Mouse (Mus musculus): ENCODE data around the gene Igdcc3. TPM values are rescaled to one million over a fixed set of nuclear protein-coding genes. Genes with fewer than 3 reads are reported as not detected.

Gene Igdcc3
- polyA plus RNA-seq, 1 experiment from 2014 or later, result 0.08 TPM

DNA sequence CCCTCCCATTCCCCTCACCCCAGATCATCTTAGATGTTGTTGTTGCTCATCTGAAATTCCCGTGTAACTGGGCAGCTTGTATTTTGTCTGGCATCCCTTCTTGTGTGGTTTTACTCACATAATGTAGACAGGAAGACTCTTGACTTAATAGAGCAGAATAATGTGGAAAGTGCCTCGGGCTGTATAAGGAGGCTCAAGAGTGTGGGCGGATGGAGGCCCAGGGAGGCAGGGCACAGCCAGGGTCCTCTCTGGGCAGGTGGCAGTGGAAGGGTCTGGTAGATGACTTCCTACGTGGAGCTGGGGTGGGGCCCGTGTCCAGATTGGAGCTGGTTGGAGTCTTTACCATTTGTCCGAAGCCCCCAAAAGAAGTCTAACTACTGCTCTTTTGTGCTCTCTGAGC, 82.9 kb downstream of the Igdcc3 start:
- Histone ChIP-seq H3K4me2 (no peak overlapping the region), H3K9ac (no peak overlapping the region), H3K36me3 (replicated peaks) (peaks cover 10% of the 10 kb centered on the region), H3K4me3 (replicated peaks) (no peak overlapping the region), H3K9me3 (replicated peaks) (no peaks in the 10 kb centered on the region), H3K27ac (replicated peaks) (no peak overlapping the region), H3K4me1 (replicated peaks) (peaks cover 32% of the 10 kb centered on the region), H3K27me3 (no peaks in the 10 kb centered on the region)
- 75% methylated on average over 6 of the region's 6 CpGs for WGBS (ENCODE audit: insufficient replicate concordance)
- no peak for ATAC-seq (ENCODE audit: insufficient read depth)

DNA sequence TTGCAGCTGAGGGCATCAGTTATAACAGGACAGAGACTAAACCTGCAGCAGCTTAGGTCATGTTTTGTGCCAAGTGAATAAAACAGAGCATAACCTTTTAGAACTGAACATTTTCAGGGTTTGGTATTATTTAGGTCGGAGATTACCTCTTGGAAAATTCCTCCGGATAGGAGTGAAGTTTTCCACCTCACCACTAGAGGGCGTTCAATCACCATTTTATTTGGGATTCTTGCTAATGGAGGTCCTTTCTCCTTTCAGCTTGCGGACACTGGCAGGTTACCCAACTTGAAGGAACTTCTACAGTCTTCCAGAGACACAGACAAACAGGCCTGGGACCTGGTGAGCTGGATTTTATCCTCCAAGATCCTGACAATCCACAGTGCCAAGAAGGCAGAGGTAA, 84.8 kb downstream of the Igdcc3 start:
- peaks cover 23% of the 10 kb centered on the region for H3K36me3 ChIP-seq (replicated peaks)
- H3K9me3 ChIP-seq (replicated peaks), result no peaks in the 10 kb centered on the region
- no peak overlapping the region for H3K9ac ChIP-seq
- ATAC-seq (ENCODE audit: insufficient read depth), result no peak
- no peak overlapping the region for H3K4me3 ChIP-seq (replicated peaks)
- H3K27me3 ChIP-seq, result no peaks in the 10 kb centered on the region
- H3K4me2 ChIP-seq, result no peak overlapping the region
- peaks cover 17% of the 10 kb centered on the region for H3K4me1 ChIP-seq (replicated peaks)
- H3K27ac ChIP-seq (replicated peaks), result no peak overlapping the region
- 31% methylated on average over 4 of the region's 4 CpGs for WGBS (ENCODE audit: insufficient replicate concordance)

DNA sequence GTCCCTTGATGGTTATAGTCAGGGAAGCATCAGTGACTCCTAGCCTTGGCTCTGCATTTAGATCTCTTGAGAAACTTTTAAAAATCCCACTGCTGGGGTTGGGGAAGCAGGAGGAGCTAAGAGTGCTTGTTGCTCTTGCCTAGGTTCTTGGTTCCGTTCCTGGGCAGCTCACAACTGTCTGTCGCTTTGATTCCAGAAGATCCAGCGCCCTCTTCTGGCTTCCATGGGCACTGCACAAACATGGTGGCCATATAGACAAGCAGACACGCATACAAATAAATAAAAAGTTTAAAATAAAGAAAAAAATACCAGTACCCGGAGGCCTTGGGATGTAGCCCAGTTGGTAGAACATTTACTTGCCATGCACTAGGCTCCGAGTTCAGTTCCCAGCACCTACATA, 89.3 kb downstream of the Igdcc3 start:
- Histone ChIP-seq H3K4me2 (no peak overlapping the region), H3K4me3 (replicated peaks) (no peak overlapping the region), H3K9ac (no peak overlapping the region), H3K36me3 (replicated peaks) (peaks cover 54% of the 10 kb centered on the region), H3K9me3 (replicated peaks) (no peaks in the 10 kb centered on the region), H3K27me3 (no peaks in the 10 kb centered on the region), H3K27ac (replicated peaks) (no peak overlapping the region), H3K4me1 (replicated peaks) (peaks cover 6% of the 10 kb centered on the region)
- WGBS (ENCODE audit: insufficient replicate concordance), result 61% methylated on average over 6 of the region's 6 CpGs
- ATAC-seq (ENCODE audit: insufficient read depth), result no peak

DNA sequence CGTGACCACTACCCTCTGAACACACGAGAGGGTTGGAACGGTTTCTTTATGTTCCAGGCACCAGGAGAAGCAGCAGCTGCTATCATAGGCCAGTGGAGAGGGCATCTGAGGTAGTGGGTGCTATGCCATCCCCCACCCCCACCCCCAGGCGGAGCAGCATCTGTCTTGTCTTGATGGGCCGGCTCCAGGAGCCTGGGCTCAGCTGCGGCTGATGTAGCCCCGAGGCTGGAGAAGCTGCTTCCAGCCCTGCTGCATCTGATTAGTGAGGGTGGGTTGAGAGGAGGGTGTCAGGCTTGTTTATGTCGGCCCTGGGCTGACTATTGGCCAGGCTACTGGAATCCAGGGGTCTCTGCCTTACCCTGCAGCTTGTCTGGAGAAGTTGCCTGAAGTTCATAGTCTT, 90.3 kb downstream of the Igdcc3 start:
- no peaks in the 10 kb centered on the region for H3K27me3 ChIP-seq

DNA sequence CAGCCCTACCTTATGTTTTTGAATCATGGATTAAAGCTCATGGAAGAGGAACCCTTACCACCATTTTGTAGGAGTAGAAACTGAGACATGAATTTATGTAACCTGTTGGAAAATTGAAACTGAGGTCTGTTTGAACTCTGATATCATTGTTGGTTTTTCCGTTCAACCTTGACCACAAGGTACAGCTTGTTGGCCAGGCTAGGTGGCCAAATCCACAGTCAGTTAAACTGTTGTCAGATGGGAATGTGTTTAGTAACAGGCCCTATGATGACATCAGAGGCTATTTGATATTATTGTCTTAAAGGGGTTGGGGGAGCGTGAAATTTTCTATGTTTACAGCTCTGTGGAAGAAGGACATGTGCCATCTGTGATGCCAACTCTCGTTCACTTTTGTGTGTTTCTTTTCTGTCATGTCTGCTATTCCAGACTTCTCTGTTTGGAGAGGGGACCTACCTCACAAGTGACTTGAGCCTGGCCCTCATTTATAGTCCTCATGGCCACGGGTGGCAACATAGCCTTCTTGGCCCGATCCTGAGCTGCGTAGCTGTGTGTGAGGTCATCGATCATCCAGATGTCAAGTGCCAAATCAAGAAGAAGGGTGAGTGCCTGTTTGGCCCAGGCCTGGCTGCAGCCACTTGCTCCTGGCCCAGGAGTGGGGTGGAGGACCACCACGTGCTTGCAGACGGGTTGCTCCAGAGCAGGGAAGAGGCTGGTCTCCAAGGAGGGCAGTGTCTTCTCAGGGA, 92.4 kb downstream of the Igdcc3 start:
- Histone ChIP-seq H3K9me3 (replicated peaks) (no peaks in the 10 kb centered on the region), H3K4me1 (replicated peaks) (peaks cover 6% of the 10 kb centered on the region), H3K9ac (no peak overlapping the region), H3K27ac (replicated peaks) (peak overlapping the region; percentile 71), H3K4me2 (no peak overlapping the region), H3K36me3 (replicated peaks) (peaks cover 63% of the 10 kb centered on the region), H3K27me3 (no peaks in the 10 kb centered on the region), H3K4me3 (replicated peaks) (no peak overlapping the region)
- peak; percentile 37; the same call in 1 of the 2 replicates for ATAC-seq (ENCODE audit: insufficient read depth)
- 74% methylated on average over 9 of the region's 9 CpGs for WGBS (ENCODE audit: insufficient replicate concordance)

More for the DNA sequence above, 90.3 kb downstream of the Igdcc3 start:
- no peaks in the 10 kb centered on the region for H3K9me3 ChIP-seq (replicated peaks)
- peaks cover 56% of the 10 kb centered on the region for H3K36me3 ChIP-seq (replicated peaks)
- no peak overlapping the region for H3K4me3 ChIP-seq (replicated peaks)
- H3K4me2 ChIP-seq, result no peak overlapping the region
- H3K4me1 ChIP-seq (replicated peaks), result peaks cover 6% of the 10 kb centered on the region
- 65% methylated on average over 8 of the region's 8 CpGs for WGBS (ENCODE audit: insufficient replicate concordance)
- no peak overlapping the region for H3K27ac ChIP-seq (replicated peaks)
- no peak overlapping the region for H3K9ac ChIP-seq
- ATAC-seq (ENCODE audit: insufficient read depth), result no peak

DNA sequence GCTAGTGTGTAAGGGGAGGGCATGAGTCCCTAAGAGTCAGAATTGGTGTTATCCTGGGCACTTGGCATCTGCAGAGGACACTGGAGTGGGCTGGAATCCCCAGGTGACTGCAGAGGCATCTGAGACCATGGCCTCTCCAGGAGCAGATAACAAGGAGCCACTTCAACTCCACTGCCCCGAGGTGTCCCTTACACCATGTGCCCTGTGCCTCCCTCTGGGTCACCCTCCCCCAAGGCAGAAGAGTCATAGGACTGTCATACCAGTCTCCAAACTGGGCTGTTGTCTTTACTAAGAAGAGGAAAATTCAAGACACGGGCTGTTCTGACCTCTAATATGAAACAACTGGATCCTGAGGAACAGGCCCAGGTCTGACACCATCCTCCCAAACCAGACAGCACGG, 93.7 kb downstream of the Igdcc3 start:
- no peaks in the 10 kb centered on the region for H3K27me3 ChIP-seq
- no peak overlapping the region for H3K4me3 ChIP-seq (replicated peaks)
- H3K27ac ChIP-seq (replicated peaks), result no peak overlapping the region
- no peak overlapping the region for H3K4me2 ChIP-seq
- ATAC-seq (ENCODE audit: insufficient read depth), result no peak
- H3K4me1 ChIP-seq (replicated peaks), result peaks cover 6% of the 10 kb centered on the region
- H3K9ac ChIP-seq, result no peak overlapping the region
- H3K9me3 ChIP-seq (replicated peaks), result no peaks in the 10 kb centered on the region
- 57% methylated on average over 3 of the region's 3 CpGs for WGBS (ENCODE audit: insufficient replicate concordance)
- peaks cover 60% of the 10 kb centered on the region for H3K36me3 ChIP-seq (replicated peaks)

Other genes starting within 250 kb of the Igdcc3 start
- 0.05 and 0.06 TPM in 2 replicates for gene Slc24a1, start 189.6 kb upstream of the Igdcc3 start, polyA plus RNA-seq (2015; fragmentation: Nextera tagmentation; extraction: Ambion mirVana)
- gene Ints14, start 180.3 kb upstream of the Igdcc3 start, polyA plus RNA-seq (2015; fragmentation: Nextera tagmentation; extraction: Ambion mirVana), result 20.8 and 21.0 TPM in 2 replicates
- 51.2 and 56.1 TPM in 2 replicates for gene Hacd3, start 119.5 kb upstream of the Igdcc3 start, polyA plus RNA-seq (2015; fragmentation: Nextera tagmentation; extraction: Ambion mirVana)
- gene Dpp8, start 108.8 kb upstream of the Igdcc3 start, polyA plus RNA-seq (2015; fragmentation: Nextera tagmentation; extraction: Ambion mirVana), result 17.7 and 19.2 TPM in 2 replicates
- 6.3 and 8.1 TPM in 2 replicates for gene Igdcc4, start 39.7 kb upstream of the Igdcc3 start, polyA plus RNA-seq (2015; fragmentation: Nextera tagmentation; extraction: Ambion mirVana)
- gene Parp16, start 54.2 kb downstream of the Igdcc3 start, polyA plus RNA-seq (2015; fragmentation: Nextera tagmentation; extraction: Ambion mirVana), result 9.5 and 10.2 TPM in 2 replicates
- gene Cilp, start 124.0 kb downstream of the Igdcc3 start, polyA plus RNA-seq (2015; fragmentation: Nextera tagmentation; extraction: Ambion mirVana), result 0.15 and 0.17 TPM in 2 replicates
- 33.3 and 35.9 TPM in 2 replicates for gene Clpx, start 153.1 kb downstream of the Igdcc3 start, polyA plus RNA-seq (2015; fragmentation: Nextera tagmentation; extraction: Ambion mirVana)
- 3.3 and 3.6 TPM in 2 replicates for gene Pdcd7, start 204.9 kb downstream of the Igdcc3 start, polyA plus RNA-seq (2015; fragmentation: Nextera tagmentation; extraction: Ambion mirVana)
- gene Ubap1l, start 219.9 kb downstream of the Igdcc3 start, polyA plus RNA-seq (2015; fragmentation: Nextera tagmentation; extraction: Ambion mirVana), result 0.09 TPM in 1 of 2 replicates, not detected in the other